Mouse (Mus musculus) MEL (cell line): ENCODE measurements around the gene Smyd3.

Source experiments
- CTCF ChIP-seq, 3 experiments: IDR thresholded peaks in 2 of 3; conservative IDR thresholded peaks in 1 of 3; 2 replicates each; pipeline ENCODE4 v1.5.1; 2011 to 2012; ENCODE audit warnings: low read length in 3 of 3, low read depth in 2 of 3, mild to moderate bottlenecking in 2 of 3, improper control_type of control experiment in 1 of 3, inconsistent platforms in 1 of 3, mixed read lengths in 1 of 3, moderate library complexity in 1 of 3; ENCODE audit not compliant: control insufficient read depth in 1 of 3, insufficient read depth in 1 of 3, poor library complexity in 1 of 3, severe bottlenecking in 1 of 3
- EP300 ChIP-seq, 2 experiments: IDR thresholded peaks; 2 replicates each; pipeline ENCODE4 v1.6.1; 2011; ENCODE audit warnings: improper control_type of control experiment in 2 of 2, low read length in 2 of 2, low read depth in 1 of 2, mild to moderate bottlenecking in 1 of 2
- ETS1 ChIP-seq: IDR thresholded peaks from 2 replicates; pipeline ENCODE4 v1.6.1; 2012; ENCODE audit warnings: low read depth, mild to moderate bottlenecking, inconsistent platforms, low read length, improper control_type of control experiment, moderate library complexity
- POLR2A ChIP-seq, 2 experiments: IDR thresholded peaks; 2 replicates each; pipeline ENCODE4 v1.6.1; 2011 to 2012; ENCODE audit warnings: low read length in 2 of 2, mild to moderate bottlenecking in 2 of 2, control low read depth in 1 of 2, improper control_type of control experiment in 1 of 2, low read depth in 1 of 2, moderate library complexity in 1 of 2; ENCODE audit not compliant: control insufficient read depth in 1 of 2, insufficient read depth in 1 of 2, poor library complexity in 1 of 2
- POLR2AphosphoS2 ChIP-seq: IDR thresholded peaks from 2 replicates; pipeline ENCODE4 v1.6.1; 2011; ENCODE audit warnings: low read length, improper control_type of control experiment
- POLR2AphosphoS5 ChIP-seq: IDR thresholded peaks from 2 replicates; pipeline ENCODE4 v1.6.1; 2012; ENCODE audit warnings: low read depth, borderline replicate concordance, mild to moderate bottlenecking, inconsistent platforms, low read length, moderate library complexity, mixed read lengths

DNA sequence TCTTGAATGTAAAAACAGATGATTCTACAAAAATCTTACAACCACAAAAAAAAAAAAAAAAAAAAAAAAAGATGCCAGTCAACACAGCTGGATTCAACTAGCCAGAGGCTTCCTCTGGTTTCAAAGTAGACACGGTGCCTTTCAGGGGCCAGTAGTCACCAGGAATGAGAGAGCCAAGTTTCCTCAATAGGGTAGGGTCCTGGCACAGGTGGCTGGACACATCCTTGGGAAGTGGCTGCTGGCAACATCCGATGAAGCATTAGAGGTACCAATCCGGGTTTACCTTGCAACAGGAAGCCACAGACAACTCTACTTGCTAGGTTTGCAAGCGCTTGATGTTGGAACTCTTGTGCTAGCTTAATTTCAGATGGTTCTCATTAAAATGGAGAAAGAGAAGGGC, 459.2 kb downstream of the Smyd3 start:
- no peak for TF ChIP-seq EP300 (IDR thresholded peaks at IDR 0.05; ENCODE audit: low read depth in 1 of 2, low read length in 2 of 2)
- TF ChIP-seq CTCF (IDR thresholded peaks at IDR 0.05 in 2 of 3, conservative IDR thresholded peaks at IDR 0.05 in 1 of 3; ENCODE audit: control insufficient read depth in 1 of 3, insufficient read depth in 1 of 3, low read depth in 2 of 3, low read length in 3 of 3, poor library complexity in 1 of 3, severe bottlenecking in 1 of 3) = no peak
- no peak for TF ChIP-seq POLR2A (IDR thresholded peaks at IDR 0.05; ENCODE audit: control insufficient read depth in 1 of 2, insufficient read depth in 1 of 2, low read depth in 1 of 2, low read length in 2 of 2, poor library complexity in 1 of 2)
- TF ChIP-seq POLR2AphosphoS2 = no peak
- no peak for TF ChIP-seq POLR2AphosphoS5
- no peak for TF ChIP-seq ETS1
